Mouse (Mus musculus): ENCODE measurements around the gene Lrif1. TPM values are rescaled to one million over a fixed set of nuclear protein-coding genes. Genes with fewer than 3 reads are reported as not detected.
"Not testable (repeated sequence)": the region's sequence is repeated elsewhere in the genome, so short reads cannot be mapped to it uniquely, and the experiment has no call there.

Lrif1 gene
- total RNA-seq (2014; rRNA removed) (5.8 and 6.4 TPM in 2 replicates), polyA plus RNA-seq (2012; rRNA removed) (0.85 and 1.1 TPM in 2 replicates)

DNA sequence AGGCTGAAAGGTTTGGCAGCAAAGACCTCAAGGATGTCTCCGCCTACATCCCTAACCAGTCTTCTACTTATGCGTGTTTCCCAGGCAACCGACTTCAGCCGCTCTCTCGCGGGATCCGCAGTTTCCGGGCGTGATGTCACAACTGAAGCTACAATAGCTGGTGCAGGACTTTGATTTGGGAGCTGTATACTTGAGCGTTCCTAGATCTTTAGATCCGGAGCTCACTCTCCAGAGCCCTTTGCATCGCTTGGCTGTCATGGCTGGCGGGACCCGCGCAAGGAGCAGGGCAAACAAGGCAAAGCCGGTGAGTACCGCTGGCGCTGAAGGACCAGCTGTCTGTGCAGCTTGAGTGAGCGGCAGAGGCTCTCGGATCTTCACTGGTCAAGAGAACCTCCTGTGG, at the start of gene Lrif1:
TSS of gene Lrif1 (plus strand) at position 158 of the 400 bp plus-strand sequence.
- no peaks in the 10 kb centered on the region for H3K79me2 ChIP-seq (ENCODE audit: control insufficient read depth, insufficient read depth, low read length)

GRCm38 (mm10) chr3:106672811-106673210, 12.0 kb upstream of the Lrif1 start:
- not testable (repeated sequence) for DNase-seq (ENCODE audit: extremely low read depth, low read depth, low spot score); H3K27me3 ChIP-seq (ENCODE audit: control insufficient read depth, insufficient read depth, low read length); H3K27ac ChIP-seq (replicated peaks; ENCODE audit: insufficient read depth, low read depth, low read length); H3K79me2 ChIP-seq (ENCODE audit: control insufficient read depth, insufficient read depth, low read length); H3K9ac ChIP-seq (ENCODE audit: low read depth, low read length); H3K4me1 ChIP-seq (ENCODE audit: control insufficient read depth, insufficient read depth, low read length); H3K4me3 ChIP-seq (ENCODE audit: insufficient read depth, low read depth, low read length); H3K36me3 ChIP-seq (ENCODE audit: control insufficient read depth, insufficient read depth, low read length)
- 59% methylated on average over 14 of the region's 14 CpGs for WGBS

More for the DNA sequence above, at the start of gene Lrif1:
- Histone ChIP-seq H3K27ac (replicated peaks; ENCODE audit: insufficient read depth, low read depth, low read length) (no peak within 1 kb of the TSS), H3K9ac (ENCODE audit: low read depth, low read length) (peak within 1 kb of the TSS; percentile 70), H3K36me3 (ENCODE audit: control insufficient read depth, insufficient read depth, low read length) (no peaks in the 10 kb centered on the region), H3K27me3 (ENCODE audit: control insufficient read depth, insufficient read depth, low read length) (no peaks in the 10 kb centered on the region), H3K4me1 (ENCODE audit: control insufficient read depth, insufficient read depth, low read length) (no peaks in the 10 kb centered on the region), H3K4me3 (ENCODE audit: insufficient read depth, low read depth, low read length) (peak within 1 kb of the TSS; percentile 83)
- peak; percentile 77 for DNase-seq (ENCODE audit: extremely low read depth, low read depth, low spot score)
- no peak for TF ChIP-seq POLR2A (IDR thresholded peaks at IDR 0.05; ENCODE audit: extremely low read depth, insufficient read depth, low read length)
- no peak for TF ChIP-seq CTCF (IDR thresholded peaks at IDR 0.05; ENCODE audit: low read depth, low read length)
- 2% methylated on average over 20 of the region's 20 CpGs for WGBS

- DNase-seq (ENCODE audit: extremely low read depth, low read depth, low spot score), result no peak
- TF ChIP-seq POLR2A (IDR thresholded peaks at IDR 0.05; ENCODE audit: extremely low read depth, insufficient read depth, low read length), result no peak
- no peak for TF ChIP-seq CTCF (IDR thresholded peaks at IDR 0.05; ENCODE audit: low read depth, low read length)
- WGBS, result 36% methylated on average over 1 of the region's 1 CpGs
- no peaks in the 10 kb centered on the region for H3K36me3 ChIP-seq (ENCODE audit: control insufficient read depth, insufficient read depth, low read length)
- H3K4me3 ChIP-seq (ENCODE audit: insufficient read depth, low read depth, low read length), result peak overlapping the region; percentile 83; the same call in 1 of the 2 replicates
- H3K27ac ChIP-seq (replicated peaks; ENCODE audit: insufficient read depth, low read depth, low read length), result no peak overlapping the region
- no peaks in the 10 kb centered on the region for H3K27me3 ChIP-seq (ENCODE audit: control insufficient read depth, insufficient read depth, low read length)
- no peaks in the 10 kb centered on the region for H3K4me1 ChIP-seq (ENCODE audit: control insufficient read depth, insufficient read depth, low read length)
- no peaks in the 10 kb centered on the region for H3K79me2 ChIP-seq (ENCODE audit: control insufficient read depth, insufficient read depth, low read length)
- no peak overlapping the region for H3K9ac ChIP-seq (ENCODE audit: low read depth, low read length)
These were observed 594 bp downstream of the Lrif1 start for GRCm38 (mm10) chr3:106685381-106685780.

- Histone ChIP-seq H3K36me3 (ENCODE audit: control insufficient read depth, insufficient read depth, low read length) (no peaks in the 10 kb centered on the region), H3K27ac (replicated peaks; ENCODE audit: insufficient read depth, low read depth, low read length) (peak overlapping the region; percentile 74), H3K27me3 (ENCODE audit: control insufficient read depth, insufficient read depth, low read length) (no peaks in the 10 kb centered on the region), H3K4me1 (ENCODE audit: control insufficient read depth, insufficient read depth, low read length) (no peaks in the 10 kb centered on the region), H3K9ac (ENCODE audit: low read depth, low read length) (peak overlapping the region; percentile 60), H3K79me2 (ENCODE audit: control insufficient read depth, insufficient read depth, low read length) (no peaks in the 10 kb centered on the region), H3K4me3 (ENCODE audit: insufficient read depth, low read depth, low read length) (peak overlapping the region; percentile 69)
- WGBS, result under 1% methylated on average over 31 of the region's 31 CpGs
- TF ChIP-seq CTCF (IDR thresholded peaks at IDR 0.05; ENCODE audit: low read depth, low read length), result no peak
- no peak for TF ChIP-seq POLR2A (IDR thresholded peaks at IDR 0.05; ENCODE audit: extremely low read depth, insufficient read depth, low read length)
- DNase-seq (ENCODE audit: extremely low read depth, low read depth, low spot score), result peak; percentile 98
These were observed 36.7 kb downstream of the Lrif1 start for GRCm38 (mm10) chr3:106721397-106722027.

DNA sequence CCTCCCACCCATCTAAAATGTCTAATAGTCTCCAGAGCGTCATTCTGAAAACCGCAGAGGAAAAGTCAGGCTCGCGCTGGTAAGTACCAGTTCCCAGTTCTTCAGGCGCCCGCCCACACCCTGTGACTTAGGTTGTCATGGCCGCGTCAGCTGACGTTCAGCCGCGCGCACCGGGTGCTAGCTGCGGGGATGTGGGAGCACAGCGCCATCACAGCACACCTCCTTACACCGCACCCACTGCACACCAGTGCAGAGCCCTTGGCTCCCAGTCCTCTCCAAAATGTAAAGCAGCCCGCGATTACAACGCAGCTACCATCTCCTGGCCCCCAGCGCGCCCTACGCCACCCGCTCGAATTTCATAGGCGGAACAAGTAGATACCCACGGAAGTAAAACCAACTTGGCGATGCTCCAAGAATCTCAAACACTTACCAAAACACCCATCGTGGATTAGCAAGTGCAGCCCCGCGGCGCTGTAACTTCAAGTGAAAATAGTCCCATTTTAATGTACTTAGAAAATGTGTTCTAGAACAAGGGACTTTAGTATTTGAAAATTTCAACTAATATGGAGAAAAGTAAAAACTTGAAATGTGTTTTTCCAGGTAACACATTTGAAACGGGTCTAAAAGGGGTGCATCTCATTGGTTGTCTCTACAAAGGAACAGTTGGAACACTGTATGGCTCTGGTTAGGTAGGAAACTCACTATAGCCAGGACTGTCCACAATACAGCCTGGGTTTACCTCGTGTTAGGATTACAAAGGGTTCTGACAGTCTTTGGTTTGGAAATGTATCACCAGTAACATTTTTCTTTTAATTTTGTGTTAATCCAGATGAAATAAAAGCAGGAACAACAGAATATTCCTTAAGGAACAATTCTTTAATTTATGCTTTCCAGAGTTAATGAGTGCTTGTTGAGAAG, 37.5 kb downstream of the Lrif1 start:
- TF ChIP-seq CTCF (IDR thresholded peaks at IDR 0.05; ENCODE audit: low read depth, low read length), result no peak
- TF ChIP-seq POLR2A (IDR thresholded peaks at IDR 0.05; ENCODE audit: extremely low read depth, insufficient read depth, low read length), result no peak
- 0% methylated on average over 33 of the region's 33 CpGs for WGBS
- H3K36me3 ChIP-seq (ENCODE audit: control insufficient read depth, insufficient read depth, low read length), result no peaks in the 10 kb centered on the region
- no peaks in the 10 kb centered on the region for H3K27me3 ChIP-seq (ENCODE audit: control insufficient read depth, insufficient read depth, low read length)
- no peaks in the 10 kb centered on the region; the same call in 1 of the 2 replicates for H3K79me2 ChIP-seq (ENCODE audit: control insufficient read depth, insufficient read depth, low read length)
- peak; percentile 78 for DNase-seq (ENCODE audit: extremely low read depth, low read depth, low spot score)
- H3K4me1 ChIP-seq (ENCODE audit: control insufficient read depth, insufficient read depth, low read length), result no peaks in the 10 kb centered on the region
- peak overlapping the region; percentile 74 for H3K27ac ChIP-seq (replicated peaks; ENCODE audit: insufficient read depth, low read depth, low read length)
- peak overlapping the region; percentile 60 for H3K9ac ChIP-seq (ENCODE audit: low read depth, low read length)
- peak overlapping the region; percentile 69 for H3K4me3 ChIP-seq (ENCODE audit: insufficient read depth, low read depth, low read length)

Data from liver, adult 2 months (tissue).